Mouse (Mus musculus) Muller cell, postnatal 12 days (primary cell): ENCODE data around the gene Kif21b.
A peak's percentile ranks its signal among the peaks of the same experiment; 100 is the strongest.

Experiments used
- DNase-seq: peaks from one replicate; pipeline ENCODE4 v3.0.0-alpha.2; 2015; ENCODE audit errors: inconsistent ontology term

The Kif21b gene

GRCm38 (mm10) chr1:136130951-136131558, at the start of gene Kif21b:
Gene Kif21b, plus strand, starts transcription at chr1:136131389.
- peak; percentile 95 for DNase-seq

- DNase-seq = no peak
These were observed 45.1 kb upstream of the Kif21b start for GRCm38 (mm10) chr1:136085988-136086685.

GRCm38 (mm10) chr1:136089368-136090165, 41.6 kb upstream of the Kif21b start:
- DNase-seq = peak; percentile 2

GRCm38 (mm10) chr1:136093726-136094125, 37.5 kb upstream of the Kif21b start:
- no peak for DNase-seq

GRCm38 (mm10) chr1:136094807-136095206, 36.4 kb upstream of the Kif21b start:
- no peak for DNase-seq

GRCm38 (mm10) chr1:136102094-136102493, 29.1 kb upstream of the Kif21b start:
- no peak for DNase-seq

GRCm38 (mm10) chr1:136102551-136102950, 28.6 kb upstream of the Kif21b start:
- no peak for DNase-seq

GRCm38 (mm10) chr1:136102981-136103380, 28.2 kb upstream of the Kif21b start:
- DNase-seq = no peak

- DNase-seq = no peak
These were observed 27.5 kb upstream of the Kif21b start for GRCm38 (mm10) chr1:136103696-136104095.

GRCm38 (mm10) chr1:136104741-136105140, 26.4 kb upstream of the Kif21b start:
- DNase-seq = no peak

- no peak for DNase-seq
These were observed 21.7 kb upstream of the Kif21b start for GRCm38 (mm10) chr1:136109464-136109863.

- DNase-seq = no peak
These were observed 15.0 kb upstream of the Kif21b start for GRCm38 (mm10) chr1:136116183-136116582.

- no peak for DNase-seq
These were observed 14.1 kb upstream of the Kif21b start for GRCm38 (mm10) chr1:136117069-136117468.

GRCm38 (mm10) chr1:136118875-136119274, 12.3 kb upstream of the Kif21b start:
- no peak for DNase-seq

GRCm38 (mm10) chr1:136119571-136120262, 11.5 kb upstream of the Kif21b start:
- no peak for DNase-seq

- DNase-seq = no peak
These were observed 11.0 kb upstream of the Kif21b start for GRCm38 (mm10) chr1:136120263-136120603.

- no peak for DNase-seq
These were observed 10.4 kb upstream of the Kif21b start for GRCm38 (mm10) chr1:136120785-136121184.

- no peak for DNase-seq
These were observed 9.2 kb upstream of the Kif21b start for GRCm38 (mm10) chr1:136122030-136122429.

- no peak for DNase-seq
These were observed 4.9 kb upstream of the Kif21b start for GRCm38 (mm10) chr1:136126159-136126765.

GRCm38 (mm10) chr1:136126895-136127294, 4.3 kb upstream of the Kif21b start:
- peak; percentile 85 for DNase-seq

- DNase-seq = no peak
These were observed 3.3 kb upstream of the Kif21b start for GRCm38 (mm10) chr1:136127856-136128255.

- no peak for DNase-seq
These were observed 2.8 kb upstream of the Kif21b start for GRCm38 (mm10) chr1:136128416-136128815.
